In genomic region chrX:11801208-11801607, GRCm38 (mm10) we compare ENCODE assay signal across 16 mouse cellular contexts.
DNase-seq lines count a peak whose midpoint lies in the region; ATAC-seq and TF ChIP-seq lines count a peak whose summit lies in the region.
"Had no signal": no experiment of that assay in that cellular context is flagged by ENCODE, and none has a peak within 500 bp of the region (broad histone marks: within the 10 kb centered on the region; RNA-seq: fewer than 3 reads in every experiment).

No protein-coding gene starts in this region.

- no peaks in the 10 kb centered on the region for H3K36me3 ChIP-seq in forebrain, postnatal 0 days (ENCODE audit: insufficient read depth)
- H3K36me3 ChIP-seq in forebrain, embryonic 13.5 days (ENCODE audit: poor library complexity, severe bottlenecking): no peaks in the 10 kb centered on the region
- no peaks in the 10 kb centered on the region for H3K36me3 ChIP-seq in lung, embryonic 14.5 days (ENCODE audit: insufficient read depth)
- H3K36me3 ChIP-seq in MEL (ENCODE audit: control insufficient read depth in 1 of 2, insufficient read depth in 2 of 2, low read length in 2 of 2): peaks cover 0 to 15% of the 10 kb centered on the region in 2 experiments; a peak in 2 of 4 replicates
- no peaks in the 10 kb centered on the region for H3K36me3 ChIP-seq in splenic B cell, adult 2 months (ENCODE audit: control insufficient read depth, insufficient read depth, low read length, poor library complexity, severe bottlenecking)
- no peaks in the 10 kb centered on the region for H3K36me3 ChIP-seq in kidney, embryonic 15.5 days
- H3K36me3 ChIP-seq: embryonic facial prominence, embryonic 12.5 days; hindbrain, embryonic 10.5 days; liver, embryonic 13.5 days; midbrain, embryonic 12.5 days; neural tube, embryonic 13.5 days; stomach, embryonic 15.5 days had no signal

- H3K27ac ChIP-seq in forebrain, postnatal 0 days (ENCODE audit: low read depth, low read length): no peak overlapping the region
- no peak overlapping the region for H3K27ac ChIP-seq in forebrain, embryonic 13.5 days
- H3K27ac ChIP-seq in lung, embryonic 14.5 days (ENCODE audit: low read depth): no peak overlapping the region
- H3K27ac ChIP-seq in MEL (ENCODE audit: control insufficient read depth, low read depth, low read length): no peak overlapping the region
- H3K27ac ChIP-seq in kidney, embryonic 15.5 days: no peak overlapping the region
- H3K27ac ChIP-seq: embryonic facial prominence, embryonic 12.5 days; hindbrain, embryonic 10.5 days; liver, embryonic 13.5 days; midbrain, embryonic 12.5 days; neural tube, embryonic 13.5 days; stomach, embryonic 15.5 days had no signal

- no peak for DNase-seq in forebrain, postnatal 0 days
- DNase-seq in lung, embryonic 14.5 days: no peak
- no peak for DNase-seq in lung, postnatal 4 days
- peak; percentile 67 for DNase-seq in MEL (ENCODE audit: low read depth, low spot score)
- peak; percentile 52 for DNase-seq in splenic B cell, adult 2 months (ENCODE audit: low read depth, low spot score)
- DNase-seq in left cerebral cortex, postnatal 25 days (ENCODE audit: low spot score in 2 of 2): no peak
- DNase-seq: adrenal gland, adult 2 months; kidney, adult 9 months; liver, embryonic 13.5 days had no signal

- no peak overlapping the region for H3K4me2 ChIP-seq in forebrain, postnatal 0 days (ENCODE audit: low read depth)
- no peak overlapping the region for H3K4me2 ChIP-seq in forebrain, embryonic 13.5 days
- no peak overlapping the region for H3K4me2 ChIP-seq in lung, embryonic 14.5 days
- H3K4me2 ChIP-seq in kidney, embryonic 15.5 days: no peak overlapping the region
- H3K4me2 ChIP-seq: embryonic facial prominence, embryonic 12.5 days; liver, embryonic 13.5 days; midbrain, embryonic 12.5 days; neural tube, embryonic 13.5 days; stomach, embryonic 15.5 days had no signal

- 44% methylated on average over 3 of the region's 3 CpGs for WGBS in forebrain, postnatal 0 days
- WGBS in forebrain, embryonic 13.5 days: 42% methylated on average over 3 of the region's 3 CpGs
- WGBS in lung, embryonic 14.5 days: 61% methylated on average over 3 of the region's 3 CpGs
- WGBS in kidney, embryonic 15.5 days: 60% methylated on average over 3 of the region's 3 CpGs

- H3K4me3 ChIP-seq in forebrain, postnatal 0 days (ENCODE audit: low read depth, low read length): no peak overlapping the region
- no peak overlapping the region for H3K4me3 ChIP-seq in forebrain, embryonic 13.5 days
- no peak overlapping the region for H3K4me3 ChIP-seq in lung, embryonic 14.5 days (ENCODE audit: low read depth, low read length)
- no peak overlapping the region for H3K4me3 ChIP-seq in MEL (ENCODE audit: control insufficient read depth in 1 of 2, insufficient read depth in 1 of 2, low read depth in 2 of 2, low read length in 2 of 2)
- H3K4me3 ChIP-seq in kidney, embryonic 15.5 days (replicated peaks): no peak overlapping the region
- H3K4me3 ChIP-seq: embryonic facial prominence, embryonic 12.5 days; hindbrain, embryonic 10.5 days; liver, embryonic 13.5 days; midbrain, embryonic 12.5 days; neural tube, embryonic 13.5 days; stomach, embryonic 15.5 days had no signal

- no peak overlapping the region for H3K9ac ChIP-seq in forebrain, postnatal 0 days
- no peak overlapping the region for H3K9ac ChIP-seq in forebrain, embryonic 13.5 days
- no peak overlapping the region for H3K9ac ChIP-seq in lung, embryonic 14.5 days
- H3K9ac ChIP-seq in MEL (ENCODE audit: control insufficient read depth, low read depth, low read length, poor library complexity, severe bottlenecking): no peak overlapping the region
- H3K9ac ChIP-seq in kidney, embryonic 15.5 days: no peak overlapping the region
- H3K9ac ChIP-seq: embryonic facial prominence, embryonic 12.5 days; liver, embryonic 13.5 days; midbrain, embryonic 12.5 days; neural tube, embryonic 13.5 days; stomach, embryonic 15.5 days had no signal

- TF ChIP-seq EP300 in MEL (IDR thresholded peaks at IDR 0.05; ENCODE audit: low read depth in 1 of 2, low read length in 2 of 2): no peak

- no peaks in the 10 kb centered on the region for H3K27me3 ChIP-seq in forebrain, postnatal 0 days (ENCODE audit: insufficient read depth, low read length)
- peaks cover 17% of the 10 kb centered on the region for H3K27me3 ChIP-seq in forebrain, embryonic 13.5 days
- H3K27me3 ChIP-seq in lung, embryonic 14.5 days (ENCODE audit: insufficient read depth, low read length): no peaks in the 10 kb centered on the region
- no peaks in the 10 kb centered on the region for H3K27me3 ChIP-seq in MEL (ENCODE audit: control insufficient read depth in 1 of 2, insufficient read depth in 2 of 2, low read length in 2 of 2)
- H3K27me3 ChIP-seq in splenic B cell, adult 2 months (ENCODE audit: control insufficient read depth, insufficient read depth, low read length, poor library complexity, severe bottlenecking): no peaks in the 10 kb centered on the region
- H3K27me3 ChIP-seq in kidney, embryonic 15.5 days: peaks cover 74% of the 10 kb centered on the region
- H3K27me3 ChIP-seq: stomach, embryonic 15.5 days had no signal

- no peak for TF ChIP-seq POLR2A in MEL (IDR thresholded peaks at IDR 0.05; ENCODE audit: control insufficient read depth in 1 of 2, insufficient read depth in 1 of 2, low read depth in 1 of 2, low read length in 2 of 2, poor library complexity in 1 of 2)

- intact Hi-C loops in left cerebral cortex, postnatal 25 days (cut with DNase I): loop anchor here (5.0 to 10.0 kb wide), 4 partner anchors 136 to 354 kb away; no protein-coding TSS in a partner anchor

- no peaks in the 10 kb centered on the region for H3K9me3 ChIP-seq in forebrain, postnatal 0 days (ENCODE audit: low read length)
- no peaks in the 10 kb centered on the region for H3K9me3 ChIP-seq in forebrain, embryonic 13.5 days (replicated peaks)
- H3K9me3 ChIP-seq in lung, embryonic 14.5 days (ENCODE audit: low read depth, low read length): no peaks in the 10 kb centered on the region
- H3K9me3 ChIP-seq in MEL (replicated peaks; ENCODE audit: insufficient read depth, low read length): no peaks in the 10 kb centered on the region
- H3K9me3 ChIP-seq in kidney, embryonic 15.5 days (replicated peaks): no peaks in the 10 kb centered on the region
- H3K9me3 ChIP-seq: embryonic facial prominence, embryonic 12.5 days; hindbrain, embryonic 10.5 days; liver, embryonic 13.5 days; midbrain, embryonic 12.5 days; neural tube, embryonic 13.5 days; stomach, embryonic 15.5 days had no signal

- TF ChIP-seq RAD21 in MEL (IDR thresholded peaks at IDR 0.05; ENCODE audit: low read depth, low read length): peak; percentile 75

- no peak for ATAC-seq in forebrain, postnatal 0 days
- no peak for ATAC-seq in forebrain, embryonic 13.5 days
- no peak for ATAC-seq in lung, embryonic 14.5 days (ENCODE audit: insufficient read depth)
- no peak for ATAC-seq in kidney, embryonic 15.5 days (replicated peaks; ENCODE audit: low FRiP score)

- TF ChIP-seq CTCF in forebrain, postnatal 0 days (IDR thresholded peaks at IDR 0.05; ENCODE audit: low read depth): peak; percentile 52
- TF ChIP-seq CTCF in lung, embryonic 14.5 days (IDR thresholded peaks at IDR 0.05; ENCODE audit: low read depth): peak; percentile 38
- TF ChIP-seq CTCF in MEL (IDR thresholded peaks at IDR 0.05 in 2 of 3, conservative IDR thresholded peaks at IDR 0.05 in 1 of 3; ENCODE audit: control insufficient read depth in 1 of 3, insufficient read depth in 1 of 3, low read depth in 2 of 3, low read length in 3 of 3, poor library complexity in 1 of 3, severe bottlenecking in 1 of 3): peak; percentile 68 to 78 (median 75)

- no peaks in the 10 kb centered on the region for H3K4me1 ChIP-seq in forebrain, postnatal 0 days (ENCODE audit: insufficient read depth)
- peaks cover 32% of the 10 kb centered on the region for H3K4me1 ChIP-seq in forebrain, embryonic 13.5 days
- H3K4me1 ChIP-seq in lung, embryonic 14.5 days (ENCODE audit: insufficient read depth): peaks cover 4% of the 10 kb centered on the region; the same call in 1 of the 2 replicates
- peaks cover 0 to 23% of the 10 kb centered on the region in 2 experiments; a peak in 2 of 4 replicates for H3K4me1 ChIP-seq in MEL (ENCODE audit: control insufficient read depth in 1 of 2, insufficient read depth in 2 of 2, low read length in 2 of 2)
- peaks cover 20% of the 10 kb centered on the region for H3K4me1 ChIP-seq in kidney, embryonic 15.5 days
- H3K4me1 ChIP-seq: stomach, embryonic 15.5 days had no signal

- no peaks in the 10 kb centered on the region; the same call in 1 of the 2 replicates for H3K79me2 ChIP-seq in MEL (ENCODE audit: control insufficient read depth, insufficient read depth, low read length, poor library complexity)

TF ChIP-seq in MEL, 35 proteins besides CTCF, POLR2A, EP300 and RAD21:
- TF ChIP-seq UBTF (IDR thresholded peaks at IDR 0.05; ENCODE audit: borderline replicate concordance, insufficient read depth, low read depth, low read length): no peak
- no peak for TF ChIP-seq MYC (IDR thresholded peaks at IDR 0.05; ENCODE audit: low read depth, low read length)
- TF ChIP-seq ZC3H11A (IDR thresholded peaks at IDR 0.05; ENCODE audit: low read depth, low read length): peak; percentile 86
- peak; percentile 92 for TF ChIP-seq SMC3 (IDR thresholded peaks at IDR 0.05; ENCODE audit: low read depth, low read length)

Comparison
In these comparisons a context has a peak if more than half of its experiments do, and no peak if none do; other contexts are left out.
1. DNase-seq: peak in MEL (single experiment) and splenic B cell, adult 2 months (single experiment); none in forebrain, postnatal 0 days (single experiment), lung, embryonic 14.5 days (single experiment), lung, postnatal 4 days (0 of 2) and left cerebral cortex, postnatal 25 days (0 of 2).
2. Peak in every context shown above with its lines, with median percentiles within 50 percentile points of each other: CTCF ChIP-seq.